Mouse (Mus musculus) bone marrow macrophage, adult 2 months (primary cell): Measurements from ENCODE around the gene Abhd17b. TPM values are rescaled to one million over a fixed set of nuclear protein-coding genes. Genes with fewer than 3 reads are reported as not detected.
A peak's percentile ranks its signal among the peaks of the same experiment; 100 is the strongest.

ENCODE experiments used
- H3K27ac ChIP-seq: 2 replicates; pipeline ENCODE4 v1.5.1; 2012; ENCODE audit warnings: low read depth, low read length; ENCODE audit not compliant: insufficient read depth
- H3K4me1 ChIP-seq: 2 replicates; pipeline ENCODE4 v1.6.1; 2012; ENCODE audit warnings: low read length; ENCODE audit not compliant: control insufficient read depth, insufficient read depth
- H3K4me3 ChIP-seq: 2 replicates; pipeline ENCODE4 v1.5.1; 2012; ENCODE audit warnings: mild to moderate bottlenecking, low read length, moderate library complexity; ENCODE audit not compliant: insufficient read depth
- CTCF ChIP-seq: IDR thresholded peaks from 2 replicates; pipeline ENCODE4 v1.5.1; 2012; ENCODE audit warnings: low read depth, mild to moderate bottlenecking, low read length, moderate library complexity
- POLR2A ChIP-seq: IDR thresholded peaks from 2 replicates; pipeline ENCODE4 v1.6.1; 2012; ENCODE audit warnings: mild to moderate bottlenecking, low read depth, low read length, borderline replicate concordance
- polyA plus RNA-seq: library from polyadenylated mRNA; stranded (reverse); fragments of >200 nt; gene quantifications from 2 replicates; pipeline ENCODE4 v1.2.4, GENCODE M21; 2012; ENCODE audit not compliant: missing spikeins, insufficient read depth, insufficient read length

Gene Abhd17b
- polyA plus RNA-seq, 1 experiment: 23.2 TPM

DNA sequence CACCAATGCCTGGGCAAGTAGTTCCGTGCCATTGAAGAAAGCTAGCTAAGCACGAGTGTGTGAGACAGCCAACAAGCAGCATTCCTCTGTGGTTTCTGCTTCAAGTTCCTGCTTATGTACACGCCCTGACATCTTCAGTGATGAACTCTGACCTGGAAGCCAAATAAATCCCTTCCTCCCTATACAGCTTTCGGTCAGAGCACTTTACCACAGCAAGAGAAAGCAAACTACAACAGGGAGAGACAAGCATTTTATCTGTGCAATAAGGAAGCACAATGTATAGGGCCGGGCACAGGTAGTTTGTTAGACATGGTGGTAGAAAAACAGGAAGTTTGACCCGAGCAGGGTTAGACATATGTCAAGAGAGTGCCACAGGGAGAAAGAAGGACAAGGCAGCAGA lies 6.8 kb upstream of the Abhd17b start:
- Histone ChIP-seq H3K27ac (no peak overlapping the region; the same call in 1 of the 2 replicates), H3K4me1 (peaks cover 48% of the 10 kb centered on the region), H3K4me3 (no peak overlapping the region)
- TF ChIP-seq POLR2A (no peak), CTCF (no peak)

DNA sequence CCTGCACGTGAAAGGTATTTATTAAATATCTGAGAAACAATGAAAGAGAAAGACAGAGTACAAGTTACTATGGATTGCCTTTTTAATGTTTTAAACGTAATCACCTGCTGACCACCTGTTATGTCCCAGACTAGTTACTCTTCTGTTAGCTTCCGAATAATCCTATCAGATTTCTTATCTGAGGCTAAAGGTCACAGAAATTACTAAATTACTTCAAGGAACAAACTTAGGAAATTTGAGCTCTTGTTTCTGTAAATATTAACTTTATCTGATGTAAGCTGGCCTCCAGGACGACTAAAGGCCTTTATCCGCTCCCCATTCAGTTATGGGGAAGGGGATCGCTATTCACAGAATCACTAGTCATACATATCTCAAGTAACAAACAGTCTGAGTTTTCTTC lies 1.3 kb upstream of the Abhd17b start:
- Histone ChIP-seq H3K4me1 (peaks cover 33% of the 10 kb centered on the region), H3K27ac (peak overlapping the region; percentile 81), H3K4me3 (peak overlapping the region; percentile 80)
- TF ChIP-seq CTCF: no peak
- no peak for TF ChIP-seq POLR2A

DNA sequence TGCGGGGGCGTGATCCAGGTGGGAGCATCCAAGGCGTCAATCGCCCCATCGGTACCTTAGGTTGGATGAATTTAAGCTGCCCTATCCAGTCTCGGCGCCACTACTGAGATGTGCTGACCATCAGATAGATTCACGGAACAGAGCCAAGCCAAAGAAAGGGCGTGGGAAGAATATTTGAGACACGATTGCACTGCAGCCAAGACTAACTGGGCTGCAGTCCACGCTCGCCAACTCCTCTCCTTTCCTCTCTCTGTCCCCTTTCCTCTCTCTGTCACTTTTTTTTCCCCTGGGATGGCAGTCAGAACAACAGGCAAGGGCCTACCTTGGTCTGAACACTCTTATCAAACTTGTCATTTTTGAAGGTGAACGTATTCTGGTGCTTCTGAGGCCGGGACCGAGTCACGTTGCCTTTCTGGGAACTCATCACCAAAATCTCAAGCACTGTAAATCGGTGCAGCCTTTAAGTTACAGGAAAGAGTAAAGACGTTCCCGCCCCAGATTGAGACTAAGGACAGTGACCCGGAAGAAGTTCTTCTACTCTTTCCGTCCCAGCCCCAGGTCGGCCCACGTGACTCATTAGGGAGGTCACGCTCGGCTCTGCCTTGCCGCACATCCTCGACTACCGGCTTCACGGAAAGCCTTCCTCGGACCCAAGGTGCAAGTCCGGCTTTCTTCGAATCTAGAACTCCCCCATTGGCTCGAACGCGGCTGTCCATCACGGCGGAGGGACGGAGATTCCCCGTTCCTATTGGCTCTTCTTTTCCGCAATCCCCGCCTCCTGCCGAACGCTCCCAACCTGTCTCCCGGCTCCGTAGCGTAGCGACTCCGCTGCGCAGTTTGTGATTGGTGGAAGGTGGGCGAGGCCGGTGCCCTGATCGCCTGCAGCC lies 457 bp upstream of the Abhd17b start, which contains the start of gene 1110059E24Rik:
1110059E24Rik (minus strand) TSS at position 692 of the 887 bp plus-strand sequence.
- peaks cover 25% of the 10 kb centered on the region for H3K4me1 ChIP-seq
- no peak for TF ChIP-seq CTCF
- H3K27ac ChIP-seq: peak within 1 kb of the TSS; percentile 81
- H3K4me3 ChIP-seq: peak within 1 kb of the TSS; percentile 91

DNA sequence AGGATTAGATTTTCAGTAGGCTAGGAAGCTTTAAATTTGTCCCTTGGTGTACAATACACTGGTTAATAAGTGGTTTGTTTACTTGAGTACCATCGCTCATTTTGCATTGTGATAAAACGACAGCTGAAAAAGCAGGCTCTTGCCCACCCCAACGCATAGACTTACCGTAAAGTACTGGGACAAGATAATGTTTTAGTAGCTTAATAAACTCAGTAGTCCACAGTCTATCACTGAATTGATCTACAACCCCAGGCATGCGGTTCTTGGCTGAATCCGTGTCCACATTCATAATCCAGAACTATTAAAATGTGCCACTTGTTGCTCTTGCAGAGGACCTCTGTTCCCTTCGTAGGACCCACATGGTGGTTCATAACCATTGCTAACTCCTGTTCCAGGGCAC lies 1.8 kb downstream of the Abhd17b start:
- TF ChIP-seq POLR2A (no peak), CTCF (no peak)
- Histone ChIP-seq H3K4me1 (peaks cover 19% of the 10 kb centered on the region), H3K4me3 (peak overlapping the region; percentile 51), H3K27ac (no peak overlapping the region)

DNA sequence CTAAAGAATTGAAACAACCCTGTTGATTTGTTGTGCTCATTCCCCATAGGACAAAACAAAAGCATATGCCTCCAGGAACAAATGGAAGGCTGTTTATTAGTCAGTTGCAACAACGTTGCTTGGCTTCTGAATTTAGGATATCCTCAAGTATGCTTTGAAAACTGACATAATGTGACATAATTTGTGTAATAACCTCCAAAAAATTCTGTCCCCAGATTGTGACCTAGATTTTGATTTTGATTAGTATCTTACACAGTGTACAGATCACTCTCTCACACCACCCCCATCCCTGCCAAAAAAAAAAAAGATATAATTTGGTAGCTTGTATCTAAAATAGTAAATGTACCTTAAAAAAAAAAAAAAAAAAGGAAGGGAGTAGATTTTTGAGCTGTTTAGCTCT lies 7.7 kb downstream of the Abhd17b start:
- Histone ChIP-seq H3K4me1 (peaks cover 16% of the 10 kb centered on the region), H3K27ac (no peak overlapping the region), H3K4me3 (no peak overlapping the region)
- no peak for TF ChIP-seq CTCF
- no peak for TF ChIP-seq POLR2A

DNA sequence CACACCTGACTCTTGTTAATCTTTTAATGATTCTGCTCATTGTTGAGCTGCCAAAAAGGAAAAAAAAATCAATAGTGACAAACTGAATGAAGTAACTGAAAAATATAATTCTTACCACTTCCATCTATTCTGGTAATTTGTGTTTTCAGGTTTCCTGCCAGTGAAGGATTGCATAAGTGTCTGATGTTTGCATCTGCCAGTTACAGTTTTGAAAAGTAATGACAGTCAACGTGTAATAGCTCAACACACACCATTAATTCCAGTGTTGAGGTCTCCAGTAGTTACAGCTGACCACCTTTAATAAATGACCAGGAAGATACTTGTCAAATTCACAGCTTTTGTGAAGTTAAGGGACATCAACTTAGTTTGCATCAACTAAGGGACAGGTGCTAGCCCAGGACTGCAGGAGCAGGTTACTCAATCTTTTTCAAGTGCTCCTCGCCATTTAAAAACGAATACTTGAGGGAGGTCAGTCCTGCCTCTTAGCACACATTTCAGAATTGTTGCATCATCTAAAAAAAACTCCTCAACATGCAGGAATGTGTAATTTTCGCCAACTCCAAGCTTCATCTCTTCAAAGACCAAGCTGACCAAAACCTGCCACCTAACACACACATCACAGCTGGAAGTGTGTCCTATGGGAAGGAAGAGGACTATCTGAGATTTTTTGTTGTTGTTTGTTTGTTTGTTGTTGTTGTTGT lies 10.9 kb downstream of the Abhd17b start:
- no peak overlapping the region for H3K4me3 ChIP-seq
- TF ChIP-seq CTCF (no peak), POLR2A (no peak)
- H3K4me1 ChIP-seq: peaks cover 12% of the 10 kb centered on the region
- H3K27ac ChIP-seq: no peak overlapping the region

DNA sequence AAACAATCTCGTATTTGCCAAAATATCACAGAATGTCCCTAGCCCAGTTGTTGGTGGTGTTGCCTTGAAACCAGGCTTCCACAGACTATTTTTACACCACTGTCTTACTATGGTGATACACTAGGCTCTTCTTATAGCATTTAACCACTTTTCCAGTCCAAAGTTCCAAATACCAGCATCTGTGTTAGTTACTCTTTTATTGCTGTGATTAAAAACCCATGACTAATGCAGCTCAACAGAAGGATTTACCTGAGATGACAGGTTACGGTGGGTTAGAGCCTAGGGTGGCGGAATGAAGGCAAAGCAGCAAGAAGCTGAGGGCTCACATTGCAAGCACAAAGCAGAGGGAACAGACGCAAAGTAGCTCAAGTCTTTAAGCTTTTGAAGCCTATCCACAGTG lies 16.7 kb downstream of the Abhd17b start:
- Histone ChIP-seq H3K4me1 (peaks cover 11% of the 10 kb centered on the region), H3K4me3 (no peak overlapping the region), H3K27ac (no peak overlapping the region)
- TF ChIP-seq CTCF (no peak), POLR2A (no peak)

DNA sequence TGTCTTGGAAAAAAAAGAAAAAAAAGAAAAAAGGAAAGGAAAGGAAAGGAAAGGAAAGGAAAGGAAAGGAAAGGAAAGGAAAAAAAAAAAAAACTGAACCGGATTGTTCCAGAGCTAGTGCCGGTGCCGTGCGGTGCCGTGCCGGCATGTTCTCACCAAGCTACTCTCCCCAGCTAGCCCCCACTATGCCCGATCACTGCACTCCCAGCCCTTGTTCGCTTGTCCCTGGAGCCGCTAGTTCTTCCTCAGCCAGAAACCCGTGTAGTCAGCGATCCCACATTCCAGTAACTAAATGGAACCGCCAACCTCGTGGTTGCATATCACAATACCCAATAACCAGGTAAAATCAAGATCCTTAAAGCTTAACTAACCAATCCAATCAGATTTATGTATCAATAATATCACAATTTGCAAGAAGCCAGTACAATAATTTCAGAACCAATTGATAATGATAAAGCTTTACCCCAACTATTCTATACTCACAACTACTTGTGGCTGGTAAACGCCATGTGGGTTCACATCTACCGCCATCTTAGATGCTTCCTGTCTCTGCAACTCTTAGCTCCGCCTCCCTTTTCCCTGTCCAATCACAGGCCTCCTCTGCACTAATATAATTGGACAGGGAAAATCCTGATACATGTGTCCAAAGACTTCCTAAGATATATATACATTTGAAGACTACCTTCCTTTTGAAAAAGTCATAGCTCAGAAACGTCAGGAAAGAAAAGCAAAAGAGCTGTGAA lies 21.5 kb downstream of the Abhd17b start:
- Histone ChIP-seq H3K4me1 (peaks cover 11% of the 10 kb centered on the region), H3K27ac (no peak overlapping the region), H3K4me3 (no peak overlapping the region)
- no peak for TF ChIP-seq POLR2A
- TF ChIP-seq CTCF: no peak

DNA sequence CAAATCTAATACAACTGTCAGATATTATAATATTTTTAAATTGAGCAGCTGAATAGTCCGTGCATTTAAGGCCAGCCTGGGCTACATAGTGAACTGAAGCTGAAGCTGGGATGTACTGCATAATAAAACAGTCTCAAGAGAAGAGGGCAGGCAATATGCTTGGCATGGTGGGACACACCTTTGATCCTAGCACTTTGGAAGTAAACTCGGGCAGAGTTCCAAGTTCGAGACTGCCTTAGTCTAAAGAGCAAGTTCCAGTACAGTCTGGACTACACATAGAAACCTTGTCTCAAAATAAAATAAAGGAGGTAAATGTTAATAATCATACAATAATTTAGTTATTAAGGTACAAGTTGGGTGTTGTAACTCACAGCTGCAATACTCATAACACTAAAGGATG lies 27.1 kb downstream of the Abhd17b start:
- no peaks in the 10 kb centered on the region for H3K4me1 ChIP-seq
- TF ChIP-seq CTCF: no peak
- no peak overlapping the region for H3K27ac ChIP-seq
- no peak overlapping the region for H3K4me3 ChIP-seq

DNA sequence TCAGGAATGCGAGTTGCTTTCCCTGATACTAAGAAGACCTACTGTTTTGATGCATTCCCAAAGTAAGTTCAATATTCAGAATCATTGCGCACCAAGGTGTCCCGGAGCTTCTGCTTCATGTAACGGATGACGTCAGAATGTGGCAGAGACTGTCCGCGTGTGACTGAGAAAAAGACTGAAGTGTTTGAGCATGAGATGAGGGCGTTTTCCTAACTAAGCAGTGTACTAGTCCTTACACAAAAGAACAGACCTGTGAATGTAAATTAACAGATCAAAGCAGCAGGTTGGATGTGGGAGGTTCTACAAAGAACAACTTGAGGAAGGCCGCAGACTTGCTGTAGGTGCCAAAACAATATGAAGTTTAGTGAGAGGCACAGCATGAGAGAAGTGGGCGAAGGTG lies 28.0 kb downstream of the Abhd17b start:
- Histone ChIP-seq H3K4me1 (no peaks in the 10 kb centered on the region), H3K4me3 (no peak overlapping the region)
- TF ChIP-seq CTCF (no peak), POLR2A (no peak)

More for the DNA sequence above, 28.0 kb downstream of the Abhd17b start:
- H3K27ac ChIP-seq: no peak overlapping the region
